8 mouse cellular contexts compared by ENCODE assay signal in the genomic region with DNA sequence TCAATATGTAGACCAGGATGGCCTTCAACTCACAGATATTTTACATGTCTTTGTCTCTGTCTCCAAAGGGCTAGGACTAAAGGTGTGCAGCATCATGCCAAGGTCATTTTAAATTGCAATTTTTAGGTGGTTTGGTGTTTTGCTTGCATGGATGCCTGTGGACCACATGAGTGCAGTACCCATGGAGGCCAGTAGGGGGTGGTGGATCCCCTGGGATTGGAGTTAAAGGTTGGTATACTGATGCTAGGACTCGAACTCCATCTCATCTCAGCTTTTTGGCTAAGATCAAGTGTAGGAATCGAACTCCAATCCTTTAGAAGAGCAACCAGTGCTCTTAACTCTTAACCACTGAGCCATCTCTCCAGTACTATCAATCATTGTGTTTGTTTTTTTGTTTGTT. TPM values are rescaled to one million over a fixed set of nuclear protein-coding genes. Genes with fewer than 3 reads are reported as not detected.
DNase-seq lines count a peak whose midpoint lies in the region; ATAC-seq and TF ChIP-seq lines count a peak whose summit lies in the region.

No protein-coding gene starts in this region.

- H3K9ac ChIP-seq in forebrain, postnatal 0 days, result no peak overlapping the region
- H3K9ac ChIP-seq in forebrain, embryonic 12.5 days, result no peak overlapping the region

- no peaks in the 10 kb centered on the region for H3K27me3 ChIP-seq in forebrain, postnatal 0 days (ENCODE audit: insufficient read depth, low read length)
- no peaks in the 10 kb centered on the region for H3K27me3 ChIP-seq in forebrain, embryonic 12.5 days

- no peak overlapping the region for H3K4me2 ChIP-seq in forebrain, postnatal 0 days (ENCODE audit: low read depth)
- no peak overlapping the region for H3K4me2 ChIP-seq in forebrain, embryonic 12.5 days

- no peak overlapping the region for H3K27ac ChIP-seq in forebrain, postnatal 0 days (ENCODE audit: low read depth, low read length)
- no peak overlapping the region for H3K27ac ChIP-seq in forebrain, embryonic 12.5 days

- ATAC-seq in forebrain, postnatal 0 days, result no peak
- ATAC-seq in forebrain, embryonic 12.5 days (ENCODE audit: low FRiP score), result no peak

- TF ChIP-seq CTCF in forebrain, postnatal 0 days (IDR thresholded peaks at IDR 0.05; ENCODE audit: low read depth), result peak; percentile 68

- WGBS in forebrain, postnatal 0 days, result 38% methylated on average over 2 of the region's 2 CpGs
- 43% methylated on average over 2 of the region's 2 CpGs for WGBS in forebrain, embryonic 12.5 days

- H3K4me3 ChIP-seq in forebrain, postnatal 0 days (ENCODE audit: low read depth, low read length), result no peak overlapping the region
- H3K4me3 ChIP-seq in forebrain, embryonic 12.5 days (replicated peaks), result no peak overlapping the region

- H3K4me1 ChIP-seq in forebrain, postnatal 0 days (ENCODE audit: insufficient read depth), result 0 out of 2 replicates have a peak, but pooled peaks cover 4% of the 10 kb centered on the region
- H3K4me1 ChIP-seq in forebrain, embryonic 12.5 days, result 0 out of 2 replicates have a peak, but pooled peaks cover 6% of the 10 kb centered on the region

- no peaks in the 10 kb centered on the region for H3K9me3 ChIP-seq in forebrain, postnatal 0 days (ENCODE audit: low read length)
- H3K9me3 ChIP-seq in forebrain, embryonic 12.5 days, result no peaks in the 10 kb centered on the region

- no peaks in the 10 kb centered on the region for H3K36me3 ChIP-seq in forebrain, postnatal 0 days (ENCODE audit: insufficient read depth)
- no peaks in the 10 kb centered on the region for H3K36me3 ChIP-seq in forebrain, embryonic 12.5 days (replicated peaks)

- DNase-seq in forebrain, postnatal 0 days, result no peak
- peak; percentile 54 for DNase-seq in right cerebral cortex, postnatal 4 days
- no peak for DNase-seq in right cerebral cortex, postnatal 25 days
- DNase-seq in embryo, embryonic 11.5 days (ENCODE audit: low read depth, low spot score), result peak; percentile 14
- peak; percentile 74 for DNase-seq in lung, postnatal 36 days
- DNase-seq in thymus, postnatal 10 days (ENCODE audit: low spot score in 2 of 2), result peak; percentile 69 to 87
- DNase-seq in frontal cortex, postnatal 25 days (ENCODE audit: low spot score in 2 of 2), result no peak

RNA-seq across cellular contexts. Expression of a gene that starts 20.2 kb away (rescaled TPM):
- 50.9 and 60.7 TPM in 2 replicates for total RNA-seq in forebrain, postnatal 0 days (2014; rRNA removed)
- 16.6 and 21.2 TPM in 2 replicates for polyA plus RNA-seq in forebrain, postnatal 0 days (2015; fragmentation: Nextera tagmentation; extraction: Ambion mirVana)
- 34.2 and 35.1 TPM in 2 replicates for polyA plus RNA-seq in forebrain, embryonic 12.5 days (2016; fragmentation: Nextera tagmentation; extraction: Ambion mirVana)

RNA-seq across cellular contexts. Expression of a gene that starts 38.3 kb away (rescaled TPM):
- total RNA-seq in forebrain, postnatal 0 days (2014; rRNA removed), result 7.9 and 16.2 TPM in 2 replicates
- polyA plus RNA-seq in forebrain, postnatal 0 days (2015; fragmentation: Nextera tagmentation; extraction: Ambion mirVana), result 14.2 and 14.4 TPM in 2 replicates
- polyA plus RNA-seq in forebrain, embryonic 12.5 days (2016; fragmentation: Nextera tagmentation; extraction: Ambion mirVana), result 5.4 and 6.3 TPM in 2 replicates

Comparison
In these comparisons a context has a peak if more than half of its experiments do, and no peak if none do; other contexts are left out.
1. DNase-seq: peak in right cerebral cortex, postnatal 4 days (single experiment), embryo, embryonic 11.5 days (single experiment), lung, postnatal 36 days (single experiment) and thymus, postnatal 10 days (2 of 2); none in forebrain, postnatal 0 days (single experiment), right cerebral cortex, postnatal 25 days (single experiment) and frontal cortex, postnatal 25 days (0 of 2).